Mouse (Mus musculus) lung, postnatal 4 days (tissue): ENCODE measurements around the gene Usp17ld.
"Not testable (repeated sequence)": the region's sequence is repeated elsewhere in the genome, so short reads cannot be mapped to it uniquely, and the experiment has no call there.

Experiments used
- DNase-seq, 2 experiments: peaks; one replicate each; pipeline ENCODE4 v3.0.0; 2021

Gene Usp17ld

GRCm38 (mm10) chr7:103252405-103252804 lies at the start of gene Usp17ld:
Gene Usp17ld, minus strand, starts transcription at chr7:103252505.
- DNase-seq, result not testable (repeated sequence)

GRCm38 (mm10) chr7:103216696-103217095 lies 35.6 kb downstream of the Usp17ld start, which contains the start of gene Olfr594:
Gene Olfr594, plus strand, starts transcription at chr7:103216996.
- DNase-seq, result no peak

- DNase-seq, result not testable (repeated sequence)
These were observed 40.3 kb downstream of the Usp17ld start for GRCm38 (mm10) chr7:103212050-103212449.

- DNase-seq, result no peak
These were observed 40.7 kb downstream of the Usp17ld start, which contains the start of gene Olfr593 for GRCm38 (mm10) chr7:103211562-103211961. Gene Olfr593, plus strand, starts transcription at chr7:103211862.
